Mouse (Mus musculus) neural tube, postnatal 0 days (tissue): ENCODE results near the gene Ldhd. TPM values are rescaled to one million over a fixed set of nuclear protein-coding genes. Genes with fewer than 3 reads are reported as not detected.

Source experiments
- polyA plus RNA-seq: library from polyadenylated mRNA; unstranded; fragments of >200 nt; fragmentation: Nextera tagmentation; extraction: Ambion mirVana; gene quantifications from 2 replicates; pipeline ENCODE4 v1.2.1, GENCODE M21; 2015

The Ldhd gene
- 2.9 TPM in 2 replicates for polyA plus RNA-seq

DNA sequence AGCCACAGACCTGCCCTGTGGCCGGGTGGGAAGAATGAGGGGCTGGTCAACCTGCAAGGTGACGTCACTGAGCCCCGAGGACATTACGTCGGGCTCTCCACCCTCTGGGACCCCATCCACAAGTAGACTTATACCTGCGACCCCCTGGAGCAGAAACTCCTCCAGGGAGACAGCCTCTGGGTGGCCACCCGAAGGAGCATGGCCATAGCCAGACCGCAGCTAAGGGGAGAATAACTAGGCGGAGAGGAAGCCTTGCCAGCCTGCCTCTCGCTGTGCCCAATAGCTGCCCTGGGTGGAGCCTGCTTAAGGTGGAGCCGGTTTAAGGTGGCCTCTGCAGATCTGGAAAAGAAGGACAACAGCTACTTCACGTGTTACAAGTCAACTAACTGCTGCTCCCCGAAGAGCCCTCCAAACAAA is at the start of gene Ldhd:
Gene Ldhd (minus strand): TSS at position 270 of the 417 bp plus-strand sequence.

DNA sequence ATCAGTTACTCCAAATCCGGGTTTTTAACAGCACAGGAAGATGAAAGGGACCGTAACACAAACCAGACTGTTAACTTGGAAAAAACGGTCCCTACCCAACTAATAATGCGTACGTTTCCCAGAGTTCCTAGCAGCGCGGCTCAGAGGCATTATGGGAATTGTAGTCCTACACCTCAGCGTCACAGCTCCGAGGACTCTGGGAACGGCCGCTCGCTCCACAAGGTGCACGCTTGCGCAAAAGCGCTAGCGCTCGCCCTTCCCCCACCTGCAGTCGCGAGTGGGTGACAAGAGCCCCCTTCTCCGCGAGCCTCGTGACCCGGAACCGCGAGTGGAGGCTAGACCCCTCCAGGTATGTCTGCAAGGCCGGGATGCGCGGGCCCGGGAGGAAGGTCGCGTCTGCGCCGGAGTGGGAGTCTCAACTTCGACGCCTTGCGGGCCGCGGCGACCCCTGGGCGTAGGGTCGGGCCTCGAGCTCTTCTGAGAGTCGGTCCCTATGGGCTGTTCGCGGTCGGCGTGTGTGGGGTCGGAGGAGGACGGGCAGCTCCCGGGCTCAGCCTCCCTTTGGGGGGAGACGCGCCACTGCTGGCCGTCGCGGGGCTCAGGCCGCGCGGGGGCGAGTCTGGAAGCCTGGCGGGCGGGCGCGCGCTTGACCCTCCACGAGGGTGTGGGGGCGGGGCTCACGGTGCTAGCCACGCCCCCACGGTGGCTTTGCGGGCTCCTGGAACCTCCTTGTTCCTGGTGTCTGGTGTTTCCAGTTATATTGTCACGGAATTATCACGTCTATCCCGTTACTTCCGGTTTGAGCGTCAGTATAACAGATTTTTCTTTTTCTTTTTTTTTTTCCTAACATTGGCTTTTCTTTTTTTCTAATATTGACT is 13.3 kb upstream of the Ldhd start, which contains the start of gene Zfp1:
Gene Zfp1 (plus strand): TSS at position 138 of the 878 bp plus-strand sequence.

Other genes starting within 250 kb of the Ldhd start
- 7.2 and 8.2 TPM in 2 replicates for gene Fa2h, start 236.6 kb downstream of the Ldhd start, polyA plus RNA-seq
- 6.3 and 6.8 TPM in 2 replicates for gene Wdr59, start 108.3 kb downstream of the Ldhd start, polyA plus RNA-seq
- 91.2 and 94.2 TPM in 2 replicates for gene Znrf1, start 94.3 kb downstream of the Ldhd start, polyA plus RNA-seq
- 21.2 and 23.4 TPM in 2 replicates for gene Zfp1, start 13.0 kb upstream of the Ldhd start, polyA plus RNA-seq
- gene Ctrb1, start 60.6 kb upstream of the Ldhd start, polyA plus RNA-seq = not detected in 2 replicates
- gene Bcar1, start 113.4 kb upstream of the Ldhd start, polyA plus RNA-seq = 34.7 and 36.6 TPM in 2 replicates
- gene Cfdp1, start 223.9 kb upstream of the Ldhd start, polyA plus RNA-seq = 144 and 161 TPM in 2 replicates
- 3.9 and 4.1 TPM in 2 replicates for gene Tmem170, start 246.4 kb upstream of the Ldhd start, polyA plus RNA-seq